Mouse (Mus musculus) hindbrain, embryonic 12.5 days (tissue): ENCODE measurements around the gene Gli2. TPM values are rescaled to one million over a fixed set of nuclear protein-coding genes. Genes with fewer than 3 reads are reported as not detected.
A peak's percentile ranks its signal among the peaks of the same experiment; 100 is the strongest.

ENCODE experiments used
- ATAC-seq: fragments of 200-750 bp; cut with Nextera tagmentation; 2 replicates; pipeline ENCODE4 v1.8.0; 2017; ENCODE audit warnings: moderate TSS enrichment; ENCODE audit not compliant: low FRiP score
- H3K27ac ChIP-seq: fragments of 300-500 bp; sonication (generic); 2 replicates; pipeline ENCODE4 v1.5.1; 2016; ENCODE audit warnings: mild to moderate bottlenecking
- H3K27me3 ChIP-seq: fragments of 300-500 bp; sonication (generic); 2 replicates; pipeline ENCODE4 v1.6.1; 2016; ENCODE audit warnings: mild to moderate bottlenecking
- H3K36me3 ChIP-seq: fragments of 300-500 bp; sonication (generic); 2 replicates; pipeline ENCODE4 v1.6.1; 2016; ENCODE audit warnings: mild to moderate bottlenecking
- H3K4me1 ChIP-seq: fragments of 300-500 bp; sonication (generic); 2 replicates; pipeline ENCODE4 v1.6.1; 2016
- H3K4me2 ChIP-seq: fragments of 300-500 bp; sonication (generic); replicated peaks from 2 replicates; pipeline ENCODE4 v1.6.1; 2016; ENCODE audit warnings: mild to moderate bottlenecking
- H3K4me3 ChIP-seq: fragments of 300-500 bp; sonication (generic); 2 replicates; pipeline ENCODE4 v1.5.1; 2016; ENCODE audit warnings: mild to moderate bottlenecking
- H3K9ac ChIP-seq: fragments of 300-500 bp; sonication (generic); 2 replicates; pipeline ENCODE4 v1.6.1; 2016; ENCODE audit warnings: mild to moderate bottlenecking, moderate library complexity
- H3K9me3 ChIP-seq: fragments of 300-500 bp; sonication (generic); replicated peaks from 2 replicates; pipeline ENCODE4 v1.6.1; 2016; ENCODE audit warnings: mild to moderate bottlenecking
- WGBS: fragments of 180-500 bp; shearing (Covaris S2); methylation state at CpG from one replicate; pipeline ENCODE4 v1.1.7; 2016; 5-methylcytosine and 5-hydroxymethylcytosine counted together
- polyA plus RNA-seq: library from polyadenylated mRNA; unstranded; fragments of >200 nt; fragmentation: Nextera tagmentation; extraction: Ambion mirVana; gene quantifications from 2 replicates; pipeline ENCODE4 v1.2.1, GENCODE M21; 2016

Gene Gli2
- polyA plus RNA-seq, 1 experiment from 2014 or later: 8.1 TPM

DNA sequence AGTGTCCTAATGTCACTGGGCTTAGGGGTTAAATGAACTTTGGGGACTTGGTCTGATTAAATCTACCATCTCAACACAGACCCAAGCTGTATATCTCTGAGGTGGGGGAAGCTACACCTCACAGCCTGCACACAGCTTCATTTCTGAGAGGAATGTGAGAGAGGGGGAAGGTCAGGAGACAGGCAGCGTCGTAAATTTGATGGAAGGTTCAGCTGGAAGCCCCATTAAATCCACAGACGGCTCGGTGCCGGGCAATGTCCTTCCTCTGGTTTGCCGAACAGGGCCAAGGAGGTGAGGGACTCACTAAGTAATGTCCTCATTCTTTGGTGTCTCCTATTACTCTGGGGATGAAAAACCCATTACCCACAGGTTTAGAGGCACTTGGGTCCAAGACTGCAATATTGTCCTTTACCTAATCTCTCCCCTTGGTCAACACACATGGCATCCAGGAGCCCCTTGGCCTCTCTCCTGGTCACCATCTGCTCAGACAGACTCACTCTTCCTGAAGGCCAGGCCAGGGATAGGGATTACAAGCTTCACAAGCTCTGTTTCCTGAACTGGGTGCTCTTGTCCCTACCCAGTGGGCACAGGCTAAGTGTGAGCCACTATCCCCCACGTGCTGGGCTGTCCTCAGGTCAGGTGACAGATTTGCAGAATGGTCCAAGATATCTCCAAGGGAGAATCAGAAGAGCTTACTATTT lies 135.7 kb downstream of the Gli2 start:
- Histone ChIP-seq H3K4me2 (no peak overlapping the region), H3K36me3 (no peaks in the 10 kb centered on the region), H3K9ac (no peak overlapping the region), H3K4me1 (peaks cover 37% of the 10 kb centered on the region), H3K9me3 (no peaks in the 10 kb centered on the region), H3K4me3 (no peak overlapping the region), H3K27me3 (peaks cover 7% of the 10 kb centered on the region; the same call in 1 of the 2 replicates), H3K27ac (no peak overlapping the region)
- 53% methylated on average over 7 of the region's 7 CpGs for WGBS
- no peak for ATAC-seq

DNA sequence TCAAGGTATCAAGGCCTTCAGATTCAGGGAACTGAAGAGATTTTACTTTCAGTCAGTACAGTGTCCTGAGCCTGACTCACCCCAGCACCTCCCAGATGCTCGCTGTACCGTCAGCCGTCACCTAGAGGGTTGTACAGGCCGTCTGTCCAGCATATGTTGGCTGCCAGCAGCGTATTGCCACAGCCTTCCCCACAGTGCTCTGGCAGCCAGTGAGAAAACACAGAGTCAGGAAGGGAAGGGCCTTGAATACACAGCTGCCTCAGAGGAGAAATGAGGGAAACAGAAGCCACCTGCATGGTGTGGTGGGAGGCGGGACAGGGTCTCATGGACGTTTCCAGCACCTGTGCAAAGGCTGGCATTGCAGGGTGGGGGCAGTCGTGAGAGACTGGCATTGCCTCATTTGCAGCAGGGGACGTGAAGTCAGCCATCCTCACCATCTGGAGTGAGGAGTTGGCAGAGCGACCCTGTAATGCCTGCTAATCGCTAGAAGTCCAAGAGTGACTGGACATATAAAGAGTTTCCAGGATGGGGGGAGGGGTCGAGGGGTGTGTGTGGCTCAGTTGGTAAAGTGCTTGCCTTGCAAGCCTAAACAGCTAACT lies 136.8 kb downstream of the Gli2 start:
- Histone ChIP-seq H3K27ac (peak overlapping the region; percentile 48; the same call in 1 of the 2 replicates), H3K4me2 (no peak overlapping the region), H3K9ac (no peak overlapping the region), H3K27me3 (peaks cover 11% of the 10 kb centered on the region; the same call in 1 of the 2 replicates), H3K4me1 (peaks cover 46% of the 10 kb centered on the region), H3K4me3 (no peak overlapping the region), H3K36me3 (no peaks in the 10 kb centered on the region), H3K9me3 (no peaks in the 10 kb centered on the region)
- ATAC-seq: 0 out of 2 replicates have a peak, but pooled peaks have one; percentile 36
- 44% methylated on average over 12 of the region's 12 CpGs for WGBS

DNA sequence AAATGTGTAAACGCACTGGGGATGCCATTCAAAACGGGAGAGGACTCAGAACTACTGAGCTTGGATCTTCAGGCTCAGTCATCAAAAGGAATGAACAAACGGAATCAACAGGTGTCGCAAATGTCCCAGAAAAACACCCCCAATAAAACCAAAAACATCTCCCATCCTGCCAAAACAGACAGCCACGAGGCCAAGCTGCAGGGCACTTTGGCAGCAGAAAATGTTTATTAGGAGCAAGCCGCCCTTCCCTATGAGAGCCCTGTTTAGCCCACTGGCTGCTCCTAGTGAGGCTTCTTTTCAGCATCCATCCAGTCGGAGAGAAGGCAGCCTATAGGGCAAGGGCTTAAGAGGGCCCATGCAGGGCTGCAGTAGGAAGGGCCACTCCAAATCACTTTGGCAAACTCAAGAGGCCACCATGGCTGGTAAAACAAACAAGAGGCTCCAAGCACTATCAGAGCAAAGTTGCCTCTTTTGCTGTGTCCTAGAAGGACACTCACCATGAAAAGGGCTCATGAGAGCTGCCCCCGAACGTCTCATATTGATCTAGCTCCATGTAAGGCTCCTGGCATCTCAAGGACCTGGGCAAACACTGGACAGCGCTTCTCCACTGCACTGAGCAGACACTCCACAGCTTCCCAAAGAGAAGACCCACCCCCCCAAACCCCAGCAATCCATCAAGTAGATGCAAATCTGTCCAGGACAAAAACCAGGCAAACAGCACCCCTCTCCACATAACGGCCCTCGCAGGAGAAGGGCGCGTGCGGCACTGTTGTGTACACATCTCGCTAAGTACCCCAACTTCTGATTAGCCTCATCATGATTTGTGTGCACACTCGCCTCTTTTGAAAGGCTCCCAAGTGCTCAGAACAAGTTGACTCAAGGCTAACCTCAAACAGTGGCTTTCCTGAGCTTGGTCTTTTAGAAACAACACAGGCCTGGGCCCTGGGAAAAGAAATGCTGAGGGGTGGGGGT lies 139.7 kb downstream of the Gli2 start:
- Histone ChIP-seq H3K27ac (peak overlapping the region; percentile 44; the same call in 1 of the 2 replicates), H3K4me1 (peaks cover 70% of the 10 kb centered on the region), H3K36me3 (no peaks in the 10 kb centered on the region), H3K4me3 (no peak overlapping the region), H3K9me3 (no peaks in the 10 kb centered on the region), H3K27me3 (peaks cover 11% of the 10 kb centered on the region; the same call in 1 of the 2 replicates), H3K4me2 (no peak overlapping the region), H3K9ac (no peak overlapping the region)
- no peak for ATAC-seq
- 40% methylated on average over 17 of the region's 17 CpGs for WGBS

DNA sequence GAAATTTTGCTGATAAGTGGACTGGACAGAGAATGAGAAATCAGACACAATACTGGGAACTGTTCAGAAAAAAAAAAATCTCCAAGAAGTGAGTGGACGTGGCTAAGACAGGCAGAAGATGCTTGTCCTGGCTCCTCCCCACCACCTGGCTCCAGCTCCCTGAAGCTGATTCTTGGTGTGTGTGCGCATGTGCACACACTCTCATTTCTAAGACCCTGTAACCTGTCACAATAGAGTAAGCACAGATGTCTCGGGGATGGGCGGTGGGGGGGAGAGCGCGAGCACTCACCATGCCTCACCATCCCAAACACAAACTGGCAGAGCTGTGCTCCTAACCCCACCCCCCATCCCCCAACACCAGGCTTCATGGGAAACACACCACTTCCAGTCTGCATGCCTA lies 140.5 kb downstream of the Gli2 start:
- WGBS: 21% methylated on average over 6 of the region's 6 CpGs
- H3K4me1 ChIP-seq: peaks cover 72% of the 10 kb centered on the region
- no peaks in the 10 kb centered on the region for H3K36me3 ChIP-seq
- no peak overlapping the region for H3K4me3 ChIP-seq
- no peak overlapping the region; the same call in 1 of the 2 replicates for H3K4me2 ChIP-seq
- no peaks in the 10 kb centered on the region for H3K9me3 ChIP-seq
- ATAC-seq: peak; percentile 17
- H3K9ac ChIP-seq: no peak overlapping the region
- H3K27me3 ChIP-seq: peaks cover 11% of the 10 kb centered on the region; the same call in 1 of the 2 replicates
- H3K27ac ChIP-seq: 0 out of 2 replicates have a peak overlapping the region, but pooled peaks have one; percentile 44

DNA sequence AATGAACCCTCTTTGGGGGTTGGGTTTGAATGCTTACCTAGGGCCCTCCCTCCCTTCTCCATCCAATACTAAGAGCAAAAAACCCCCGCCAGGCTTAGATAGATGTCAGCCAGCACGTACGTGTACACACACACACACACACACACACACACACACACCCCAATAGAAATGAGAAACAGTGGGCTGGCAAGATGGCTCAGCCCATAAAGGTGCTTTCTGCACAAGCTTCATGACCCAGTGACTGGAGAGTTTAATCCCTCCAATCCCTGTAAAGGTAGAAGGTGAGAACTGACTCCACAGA lies 142.0 kb downstream of the Gli2 start:
- H3K27ac ChIP-seq: peak overlapping the region; percentile 72; the same call in 1 of the 2 replicates
- no peak overlapping the region for H3K4me3 ChIP-seq
- no peaks in the 10 kb centered on the region for H3K36me3 ChIP-seq
- H3K4me2 ChIP-seq: peak overlapping the region; percentile 19; the same call in 1 of the 2 replicates
- peaks cover 56% of the 10 kb centered on the region for H3K4me1 ChIP-seq
- H3K27me3 ChIP-seq: peaks cover 8% of the 10 kb centered on the region; the same call in 1 of the 2 replicates
- no peak overlapping the region for H3K9ac ChIP-seq
- H3K9me3 ChIP-seq: no peaks in the 10 kb centered on the region
- ATAC-seq: no peak; the same call in 1 of the 2 replicates
- WGBS: 3% methylated on average over 3 of the region's 3 CpGs

DNA sequence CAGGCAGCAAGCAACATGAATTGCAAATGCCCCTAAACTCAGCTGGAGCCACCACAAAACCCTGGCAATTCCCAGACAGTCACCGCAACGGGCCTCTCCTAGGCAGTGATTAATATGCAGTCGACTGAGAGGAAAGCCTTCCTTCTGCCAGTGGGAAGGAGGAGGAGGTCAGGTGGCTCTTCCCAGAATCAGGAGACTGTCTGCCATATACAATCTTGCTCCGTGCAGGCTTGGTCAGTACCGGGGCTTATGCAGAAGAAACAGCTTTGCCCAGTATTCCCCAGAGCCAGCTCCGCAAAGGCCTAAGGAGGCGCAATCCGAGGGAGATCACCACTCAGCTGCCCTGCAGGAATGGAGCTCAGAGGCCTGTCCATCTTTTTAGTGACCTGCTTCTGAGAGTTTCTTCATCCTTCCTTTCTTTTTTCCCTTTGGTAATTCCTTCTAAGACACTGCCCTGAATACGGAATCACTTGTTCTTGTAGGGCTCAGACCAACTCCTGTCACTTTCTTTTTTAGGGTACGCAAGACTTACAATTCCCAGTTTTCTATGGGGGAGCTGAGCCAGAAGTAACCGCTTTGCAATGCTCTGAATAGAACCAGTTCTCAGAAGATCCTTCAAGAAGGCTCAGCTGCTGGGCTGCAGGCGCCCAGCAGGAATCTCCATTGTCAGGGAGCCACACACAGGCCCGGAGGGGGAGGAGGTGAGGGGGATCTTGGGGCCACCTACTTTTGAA lies 142.6 kb downstream of the Gli2 start:
- Histone ChIP-seq H3K36me3 (no peaks in the 10 kb centered on the region), H3K4me2 (peak overlapping the region; percentile 19), H3K9ac (no peak overlapping the region), H3K27me3 (peaks cover 8% of the 10 kb centered on the region; the same call in 1 of the 2 replicates), H3K4me3 (no peak overlapping the region), H3K4me1 (peaks cover 51% of the 10 kb centered on the region), H3K27ac (peak overlapping the region; percentile 72), H3K9me3 (no peaks in the 10 kb centered on the region)
- ATAC-seq: peak; percentile 73
- 8% methylated on average over 13 of the region's 13 CpGs for WGBS

DNA sequence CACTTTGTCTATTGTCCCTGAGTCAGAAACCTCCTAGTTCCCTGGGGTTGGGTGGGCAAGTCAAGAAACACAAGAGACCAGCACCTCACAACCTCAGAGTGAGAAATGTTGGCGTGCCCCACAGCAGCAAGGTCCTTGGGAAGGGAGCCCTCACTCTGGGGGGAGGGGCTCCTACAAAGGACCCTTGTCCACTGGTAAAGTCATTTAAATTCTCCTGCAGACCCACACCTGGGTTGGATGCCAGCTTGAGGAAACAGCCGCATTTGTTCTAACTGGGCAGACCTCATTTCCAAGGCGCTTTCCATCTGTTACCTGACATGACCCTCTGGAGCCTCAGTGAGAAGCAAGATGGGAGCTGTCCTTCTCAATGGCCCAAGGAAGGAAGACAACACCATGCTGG lies 144.4 kb downstream of the Gli2 start:
- peaks cover 60% of the 10 kb centered on the region for H3K4me1 ChIP-seq
- no peaks in the 10 kb centered on the region for H3K36me3 ChIP-seq
- no peak overlapping the region for H3K9ac ChIP-seq
- ATAC-seq: no peak
- no peak overlapping the region for H3K4me3 ChIP-seq
- H3K4me2 ChIP-seq: no peak overlapping the region
- H3K27me3 ChIP-seq: peaks cover 4% of the 10 kb centered on the region; the same call in 1 of the 2 replicates
- no peak overlapping the region for H3K27ac ChIP-seq
- WGBS: 76% methylated on average over 3 of the region's 3 CpGs
- no peaks in the 10 kb centered on the region for H3K9me3 ChIP-seq

DNA sequence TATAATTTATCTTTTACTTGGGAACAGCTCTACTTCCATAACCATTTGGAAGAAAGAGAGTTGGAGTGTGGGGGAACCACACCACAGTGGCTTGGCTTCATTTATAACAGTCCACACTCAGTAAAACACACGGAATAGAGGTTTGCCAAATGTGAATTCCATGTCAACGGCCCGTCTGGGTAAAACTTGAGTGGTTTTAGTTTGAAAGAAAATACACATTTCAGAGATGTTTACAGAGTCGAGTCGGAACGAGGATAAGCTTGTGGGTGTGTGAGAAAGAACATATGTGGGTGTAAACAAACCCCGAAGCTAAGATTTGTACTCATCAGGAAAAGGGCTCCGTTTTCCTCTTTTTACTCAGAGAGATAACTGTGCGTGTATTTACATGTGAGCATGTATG lies 145.8 kb downstream of the Gli2 start:
- no peaks in the 10 kb centered on the region for H3K9me3 ChIP-seq
- H3K36me3 ChIP-seq: no peaks in the 10 kb centered on the region
- no peak overlapping the region for H3K9ac ChIP-seq
- H3K4me3 ChIP-seq: no peak overlapping the region
- no peak overlapping the region for H3K27ac ChIP-seq
- WGBS: 87% methylated on average over 9 of the region's 9 CpGs
- peaks cover 46% of the 10 kb centered on the region for H3K4me1 ChIP-seq
- H3K4me2 ChIP-seq: no peak overlapping the region
- no peak for ATAC-seq
- H3K27me3 ChIP-seq: peaks cover 4% of the 10 kb centered on the region; the same call in 1 of the 2 replicates

DNA sequence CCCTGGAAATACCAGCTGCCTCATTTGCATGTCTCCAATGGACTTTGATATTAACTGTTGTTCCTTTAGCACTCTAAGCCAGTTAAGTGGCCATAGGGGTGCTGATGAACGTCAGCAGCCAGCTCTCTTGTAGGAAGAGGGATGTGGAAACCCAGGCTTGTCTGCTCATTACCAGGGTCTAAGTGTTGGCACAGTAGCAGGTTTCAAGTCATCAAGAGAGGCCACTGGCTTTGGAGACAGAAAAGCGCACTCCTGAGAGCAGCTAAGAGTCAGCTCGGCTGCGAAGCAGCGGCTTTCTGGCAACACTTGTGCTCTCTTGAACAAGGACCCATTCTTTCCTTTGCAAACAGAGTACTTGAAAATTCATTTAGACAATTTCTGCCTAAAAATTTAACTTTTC lies 148.1 kb downstream of the Gli2 start:
- Histone ChIP-seq H3K9ac (no peak overlapping the region), H3K36me3 (no peaks in the 10 kb centered on the region), H3K4me1 (peaks cover 40% of the 10 kb centered on the region), H3K9me3 (no peaks in the 10 kb centered on the region), H3K4me3 (no peak overlapping the region), H3K27me3 (no peaks in the 10 kb centered on the region), H3K27ac (no peak overlapping the region), H3K4me2 (no peak overlapping the region)
- ATAC-seq: no peak
- 68% methylated on average over 5 of the region's 5 CpGs for WGBS

DNA sequence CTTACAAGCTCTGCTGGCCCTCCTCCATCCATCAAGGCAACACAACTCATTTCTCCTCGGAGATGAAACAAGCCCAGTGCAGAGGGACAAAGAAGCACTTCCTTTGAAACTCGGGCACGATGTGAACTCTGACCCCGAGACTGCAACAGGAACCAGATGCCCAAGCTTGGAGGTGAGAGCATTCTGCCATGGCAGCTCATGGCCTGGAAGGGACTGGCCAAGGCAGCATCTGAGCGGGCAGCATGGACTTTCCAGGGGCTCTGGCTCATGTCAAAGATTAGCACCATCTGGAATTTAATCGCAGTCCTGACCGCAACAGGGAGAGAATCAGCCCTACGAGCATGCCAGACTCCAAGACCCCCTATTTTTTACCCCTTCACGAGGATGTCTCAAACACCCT lies 148.5 kb downstream of the Gli2 start:
- H3K4me1 ChIP-seq: peaks cover 36% of the 10 kb centered on the region
- H3K9ac ChIP-seq: no peak overlapping the region
- H3K4me2 ChIP-seq: no peak overlapping the region
- H3K27ac ChIP-seq: no peak overlapping the region
- ATAC-seq: no peak
- no peaks in the 10 kb centered on the region for H3K9me3 ChIP-seq
- H3K36me3 ChIP-seq: no peaks in the 10 kb centered on the region
- WGBS: 40% methylated on average over 9 of the region's 9 CpGs
- no peaks in the 10 kb centered on the region for H3K27me3 ChIP-seq
- no peak overlapping the region for H3K4me3 ChIP-seq

DNA sequence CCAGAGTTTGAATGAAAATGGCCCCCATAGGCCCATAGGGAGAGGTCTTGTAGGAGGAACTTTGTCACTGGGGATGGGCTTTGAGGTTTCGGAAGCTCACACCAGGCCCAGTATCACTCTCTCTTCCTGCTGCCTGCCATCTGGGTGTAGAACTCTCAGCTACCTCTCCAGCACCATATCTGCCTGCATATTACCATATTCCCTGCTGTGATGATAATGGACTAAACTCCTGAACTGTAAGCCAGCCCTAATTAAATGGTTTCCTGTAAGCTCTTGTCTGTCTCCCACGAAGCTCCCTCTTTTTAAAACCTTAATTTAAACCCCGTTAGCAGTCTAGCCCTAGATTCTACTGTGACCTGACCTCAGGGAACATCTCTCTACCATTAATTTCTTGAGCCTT lies 149.0 kb downstream of the Gli2 start:
- H3K9me3 ChIP-seq: no peaks in the 10 kb centered on the region
- H3K27me3 ChIP-seq: no peaks in the 10 kb centered on the region
- H3K4me1 ChIP-seq: peaks cover 31% of the 10 kb centered on the region
- no peak overlapping the region for H3K4me2 ChIP-seq
- no peak overlapping the region for H3K9ac ChIP-seq
- H3K4me3 ChIP-seq: no peak overlapping the region
- no peaks in the 10 kb centered on the region for H3K36me3 ChIP-seq
- ATAC-seq: no peak; the same call in 1 of the 2 replicates
- WGBS: 49% methylated on average over 3 of the region's 3 CpGs
- H3K27ac ChIP-seq: no peak overlapping the region
